Mouse (Mus musculus) left cerebral cortex, postnatal 25 days (tissue): ENCODE measurements around the gene Alox12. TPM values are rescaled to one million over a fixed set of nuclear protein-coding genes. Genes with fewer than 3 reads are reported as not detected.

Experiments
- DNase-seq, 2 experiments: peaks; one replicate each; pipeline ENCODE4 v3.0.0; 2022; ENCODE audit warnings: low spot score in 2 of 2, mixed read lengths in 1 of 2
- intact Hi-C: fragments of 180-260 bp; cut with DNase I; formaldehyde crosslinking; loops from one replicate; pipeline ENCODE4 v1.15.1; 2025
- total RNA-seq, 2 experiments: library from RNA; stranded (reverse); gene quantifications; 2 replicates each; pipeline ENCODE4 v1.2.3; 2021

The Alox12 gene
- total RNA-seq, 2 experiments from 2014 or later: 0.23 TPM; not detected in 1

- intact Hi-C loops: no loop called here
- DNase-seq: no peak
These were observed 28.6 kb downstream of the Alox12 start for GRCm38 (mm10) chr11:70226602-70226890.

- intact Hi-C loops: no loop called here
- DNase-seq: no peak
These were observed 29.2 kb downstream of the Alox12 start for GRCm38 (mm10) chr11:70225798-70226601.

- intact Hi-C loops: no loop called here
- no peak for DNase-seq
These were observed 31.4 kb downstream of the Alox12 start for GRCm38 (mm10) chr11:70223724-70224123.

- intact Hi-C loops: no loop called here
- peak in 1 of 2 experiments; percentile 21 for DNase-seq
These were observed 33.3 kb downstream of the Alox12 start for GRCm38 (mm10) chr11:70221603-70222500.

GRCm38 (mm10) chr11:70220731-70221602 lies 34.2 kb downstream of the Alox12 start, which contains the start of gene Slc16a13:
Slc16a13 (minus strand) TSS chr11:70221064.
- intact Hi-C loops: no loop called here
- DNase-seq: peak; percentile 94 to 98

- peak in 1 of 2 experiments; percentile 32 for DNase-seq
- intact Hi-C loops: no loop called here
These were observed 34.8 kb downstream of the Alox12 start for GRCm38 (mm10) chr11:70220323-70220722.

- no peak for DNase-seq
- intact Hi-C loops: no loop called here
These were observed 35.3 kb downstream of the Alox12 start for GRCm38 (mm10) chr11:70219873-70220272.

- no peak for DNase-seq
- intact Hi-C loops: no loop called here
These were observed 36.2 kb downstream of the Alox12 start for GRCm38 (mm10) chr11:70218741-70219470.

GRCm38 (mm10) chr11:70218039-70218438 lies 37.1 kb downstream of the Alox12 start:
- intact Hi-C loops: no loop called here
- DNase-seq: no peak

- no peak for DNase-seq
- intact Hi-C loops: no loop called here
These were observed 39.0 kb downstream of the Alox12 start for GRCm38 (mm10) chr11:70216103-70216502.

GRCm38 (mm10) chr11:70215301-70215700 lies 39.9 kb downstream of the Alox12 start:
- DNase-seq: no peak
- intact Hi-C loops: no loop called here

GRCm38 (mm10) chr11:70214856-70215209 lies 40.3 kb downstream of the Alox12 start:
- intact Hi-C loops: loop anchor here (5.0 kb wide), 2 partner anchors 213 to 283 kb away; partner anchors contain the start of gene Dvl2
- DNase-seq: no peak

GRCm38 (mm10) chr11:70214191-70214855 lies 40.8 kb downstream of the Alox12 start:
- DNase-seq: no peak
- intact Hi-C loops: loop anchor here (5.0 kb wide), 2 partner anchors 212 to 282 kb away; partner anchors contain the start of gene Dvl2

GRCm38 (mm10) chr11:70213736-70214135 lies 41.4 kb downstream of the Alox12 start:
- intact Hi-C loops: loop anchor here (1.0 to 5.0 kb wide), 4 partner anchors 139 to 281 kb away; partner anchors contain the start of gene Dvl2
- DNase-seq: peak; percentile 56 to 58

- DNase-seq: peak; percentile 65 to 79
These were observed 42.3 kb downstream of the Alox12 start for GRCm38 (mm10) chr11:70212896-70213295.

GRCm38 (mm10) chr11:70212423-70212822 lies 42.7 kb downstream of the Alox12 start, which contains the start of gene Slc16a11:
Slc16a11 (plus strand) TSS chr11:70212752.
- intact Hi-C loops: loop anchor here (2.0 to 5.0 kb wide), 3 partner anchors 156 to 280 kb away; partner anchors contain the start of gene Dvl2
- no peak for DNase-seq

More at GRCm38 (mm10) chr11:70212896-70213295, 42.3 kb downstream of the Alox12 start:
- intact Hi-C loops: loop anchor here (1.0 to 5.0 kb wide), 4 partner anchors 139 to 281 kb away; partner anchors contain the start of gene Dvl2

GRCm38 (mm10) chr11:70211972-70212371 lies 43.2 kb downstream of the Alox12 start:
- DNase-seq: no peak
- intact Hi-C loops: loop anchor here (2.0 to 5.0 kb wide), 3 partner anchors 155 to 280 kb away; partner anchors contain the start of gene Dvl2

GRCm38 (mm10) chr11:70210681-70211080 lies 44.5 kb downstream of the Alox12 start:
- intact Hi-C loops: loop anchor here (5.0 kb wide), 2 partner anchors 208 to 278 kb away; partner anchors contain the start of gene Dvl2
- no peak for DNase-seq
